Mouse (Mus musculus) midbrain, embryonic 16.5 days (tissue): Measurements from ENCODE around the gene Lrrc4c. TPM values are rescaled to one million over a fixed set of nuclear protein-coding genes. Genes with fewer than 3 reads are reported as not detected.

ENCODE experiments used
- ATAC-seq: fragments of 200-750 bp; cut with Nextera tagmentation; 2 replicates; pipeline ENCODE4 v1.8.0; 2017; ENCODE audit warnings: moderate TSS enrichment
- H3K27ac ChIP-seq: fragments of 300-500 bp; sonication (generic); 2 replicates; pipeline ENCODE4 v1.5.1; 2014; ENCODE audit warnings: mild to moderate bottlenecking, low read length, mixed read lengths
- H3K27me3 ChIP-seq: fragments of 300-500 bp; sonication (generic); 2 replicates; pipeline ENCODE4 v1.6.1; 2014; ENCODE audit warnings: low read depth, low read length, mixed read lengths; ENCODE audit not compliant: control insufficient read depth, insufficient read depth
- H3K36me3 ChIP-seq: fragments of 300-500 bp; sonication (generic); 2 replicates; pipeline ENCODE4 v1.6.1; 2014; ENCODE audit warnings: mild to moderate bottlenecking, low read length, moderate library complexity, mixed read lengths; ENCODE audit not compliant: control insufficient read depth, insufficient read depth
- H3K4me1 ChIP-seq: fragments of 300-500 bp; sonication (generic); 2 replicates; pipeline ENCODE4 v1.6.1; 2014; ENCODE audit warnings: mild to moderate bottlenecking, low read length, mixed read lengths; ENCODE audit not compliant: control insufficient read depth, insufficient read depth
- H3K4me2 ChIP-seq: fragments of 300-500 bp; sonication (generic); 2 replicates; pipeline ENCODE4 v1.6.1; 2014; ENCODE audit warnings: mild to moderate bottlenecking, low read length, mixed read lengths
- H3K4me3 ChIP-seq: fragments of 300-500 bp; sonication (generic); 2 replicates; pipeline ENCODE4 v1.5.1; 2014; ENCODE audit warnings: low read depth, mild to moderate bottlenecking, low read length, moderate library complexity, mixed read lengths
- H3K9ac ChIP-seq: fragments of 300-500 bp; sonication (generic); 2 replicates; pipeline ENCODE4 v1.6.1; 2014; ENCODE audit warnings: low read depth, low read length, mixed read lengths
- H3K9me3 ChIP-seq: fragments of 300-500 bp; sonication (generic); replicated peaks from 2 replicates; pipeline ENCODE4 v1.6.1; 2014; ENCODE audit warnings: mild to moderate bottlenecking, low read length, mixed read lengths; ENCODE audit not compliant: control insufficient read depth, poor library complexity, severe bottlenecking
- WGBS: fragments of 180-500 bp; shearing (Covaris S2); extraction: QIAGEN DNeasy Blood & Tissue Kit; methylation state at CpG from one replicate; pipeline ENCODE4 v1.1.7; 2014; 5-methylcytosine and 5-hydroxymethylcytosine counted together
- polyA plus RNA-seq: library from polyadenylated mRNA; unstranded; fragments of >200 nt; fragmentation: Nextera tagmentation; extraction: Ambion mirVana; gene quantifications from 2 replicates; pipeline ENCODE4 v1.2.1, GENCODE M21; 2015

Gene Lrrc4c
- polyA plus RNA-seq, 1 experiment from 2014 or later, result 43.3 TPM

- Histone ChIP-seq H3K4me3 (no peak overlapping the region), H3K9me3 (no peaks in the 10 kb centered on the region), H3K27me3 (no peaks in the 10 kb centered on the region), H3K4me2 (no peak overlapping the region), H3K4me1 (no peaks in the 10 kb centered on the region), H3K36me3 (no peaks in the 10 kb centered on the region), H3K27ac (no peak overlapping the region), H3K9ac (no peak overlapping the region)
- no peak for ATAC-seq
- WGBS, result 89% methylated on average over 7 of the region's 7 CpGs
Observed at GRCm38 (mm10) chr2:96714561-96714960, 396.6 kb downstream of the Lrrc4c start.

GRCm38 (mm10) chr2:96717353-96717752 is 399.4 kb downstream of the Lrrc4c start:
- ATAC-seq, result no peak
- H3K9me3 ChIP-seq, result no peaks in the 10 kb centered on the region
- no peaks in the 10 kb centered on the region for H3K36me3 ChIP-seq
- no peak overlapping the region for H3K4me2 ChIP-seq
- H3K9ac ChIP-seq, result no peak overlapping the region
- no peaks in the 10 kb centered on the region for H3K27me3 ChIP-seq
- 87% methylated on average over 2 of the region's 2 CpGs for WGBS
- no peak overlapping the region for H3K4me3 ChIP-seq
- no peak overlapping the region for H3K27ac ChIP-seq
- no peaks in the 10 kb centered on the region for H3K4me1 ChIP-seq

- no peak for ATAC-seq
- Histone ChIP-seq H3K9ac (no peak overlapping the region), H3K4me3 (no peak overlapping the region)
Observed at GRCm38 (mm10) chr2:96723395-96723794, 405.4 kb downstream of the Lrrc4c start.

GRCm38 (mm10) chr2:96736081-96736480 is 418.1 kb downstream of the Lrrc4c start:
- no peaks in the 10 kb centered on the region for H3K4me1 ChIP-seq
- H3K4me3 ChIP-seq, result no peak overlapping the region
- ATAC-seq, result no peak
- no peak overlapping the region for H3K4me2 ChIP-seq
- H3K27ac ChIP-seq, result no peak overlapping the region
- no peaks in the 10 kb centered on the region for H3K36me3 ChIP-seq
- no peaks in the 10 kb centered on the region for H3K27me3 ChIP-seq
- H3K9ac ChIP-seq, result no peak overlapping the region
- H3K9me3 ChIP-seq, result no peaks in the 10 kb centered on the region

More at GRCm38 (mm10) chr2:96723395-96723794, 405.4 kb downstream of the Lrrc4c start:
- Histone ChIP-seq H3K4me2 (no peak overlapping the region), H3K9me3 (no peaks in the 10 kb centered on the region), H3K27me3 (no peaks in the 10 kb centered on the region), H3K27ac (no peak overlapping the region), H3K36me3 (no peaks in the 10 kb centered on the region), H3K4me1 (no peaks in the 10 kb centered on the region)

DNA sequence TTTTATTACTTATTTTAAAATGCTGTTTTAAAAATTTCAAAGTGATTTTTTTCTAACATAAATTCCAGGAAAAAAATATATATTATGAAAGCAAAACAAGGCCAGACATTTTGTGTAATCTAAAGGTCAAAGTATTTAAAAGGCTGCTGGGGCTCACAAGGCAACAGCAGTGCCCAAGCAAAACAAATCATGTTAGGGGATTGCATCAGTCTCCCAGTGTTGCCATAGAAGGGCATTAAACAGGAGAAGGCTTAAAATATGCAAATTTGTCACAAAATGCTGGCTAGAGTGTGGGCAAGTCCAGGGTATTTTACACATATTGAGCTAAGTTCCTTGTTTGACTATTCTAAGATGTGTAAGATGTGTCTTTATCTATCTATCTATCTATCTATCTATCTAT is 437.1 kb downstream of the Lrrc4c start:
- no peak for ATAC-seq
- Histone ChIP-seq H3K9ac (no peak overlapping the region), H3K27me3 (no peaks in the 10 kb centered on the region), H3K27ac (no peak overlapping the region), H3K9me3 (no peaks in the 10 kb centered on the region), H3K36me3 (no peaks in the 10 kb centered on the region), H3K4me1 (no peaks in the 10 kb centered on the region), H3K4me2 (no peak overlapping the region), H3K4me3 (no peak overlapping the region)

- no peak overlapping the region for H3K27ac ChIP-seq
- 67% methylated on average over 1 of the region's 1 CpGs for WGBS
- no peak for ATAC-seq
- H3K4me2 ChIP-seq, result no peak overlapping the region
- H3K36me3 ChIP-seq, result no peaks in the 10 kb centered on the region
- H3K9ac ChIP-seq, result no peak overlapping the region
- H3K4me1 ChIP-seq, result no peaks in the 10 kb centered on the region
- no peak overlapping the region for H3K4me3 ChIP-seq
- no peaks in the 10 kb centered on the region for H3K27me3 ChIP-seq
- H3K9me3 ChIP-seq, result no peaks in the 10 kb centered on the region
Observed at GRCm38 (mm10) chr2:96757701-96758100, 439.7 kb downstream of the Lrrc4c start.

- H3K27ac ChIP-seq, result no peak overlapping the region
- H3K27me3 ChIP-seq, result no peaks in the 10 kb centered on the region
- no peak for ATAC-seq
- H3K9ac ChIP-seq, result no peak overlapping the region
- H3K9me3 ChIP-seq, result no peaks in the 10 kb centered on the region
- no peak overlapping the region for H3K4me3 ChIP-seq
- no peaks in the 10 kb centered on the region for H3K4me1 ChIP-seq
- no peak overlapping the region for H3K4me2 ChIP-seq
- WGBS, result 78% methylated on average over 5 of the region's 5 CpGs
- no peaks in the 10 kb centered on the region for H3K36me3 ChIP-seq
Observed at GRCm38 (mm10) chr2:96763538-96763937, 445.6 kb downstream of the Lrrc4c start.

DNA sequence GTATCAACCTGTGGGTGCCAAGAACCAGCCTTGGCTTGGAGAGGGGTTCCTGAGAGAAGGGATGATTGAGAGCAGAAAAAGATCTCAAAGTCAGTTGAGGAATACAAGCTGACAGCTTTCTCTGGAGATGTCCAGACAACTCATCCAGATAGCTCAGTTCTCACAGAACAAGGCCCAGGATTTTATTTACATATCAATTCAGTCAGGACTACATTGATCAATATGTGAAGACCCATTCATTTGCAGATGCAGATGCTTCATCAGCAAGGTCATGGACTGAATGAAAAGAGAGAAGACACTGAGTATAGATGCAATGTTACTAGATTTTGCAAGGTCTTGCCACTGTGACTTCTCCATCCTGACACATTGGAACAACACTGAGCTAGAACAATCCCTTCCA is 457.4 kb downstream of the Lrrc4c start:
- no peak for ATAC-seq
- H3K9me3 ChIP-seq, result no peaks in the 10 kb centered on the region
- no peak overlapping the region for H3K27ac ChIP-seq
- no peak overlapping the region for H3K4me3 ChIP-seq
- H3K36me3 ChIP-seq, result no peaks in the 10 kb centered on the region
- H3K9ac ChIP-seq, result no peak overlapping the region
- no peak overlapping the region for H3K4me2 ChIP-seq
- H3K4me1 ChIP-seq, result no peaks in the 10 kb centered on the region
- H3K27me3 ChIP-seq, result no peaks in the 10 kb centered on the region

DNA sequence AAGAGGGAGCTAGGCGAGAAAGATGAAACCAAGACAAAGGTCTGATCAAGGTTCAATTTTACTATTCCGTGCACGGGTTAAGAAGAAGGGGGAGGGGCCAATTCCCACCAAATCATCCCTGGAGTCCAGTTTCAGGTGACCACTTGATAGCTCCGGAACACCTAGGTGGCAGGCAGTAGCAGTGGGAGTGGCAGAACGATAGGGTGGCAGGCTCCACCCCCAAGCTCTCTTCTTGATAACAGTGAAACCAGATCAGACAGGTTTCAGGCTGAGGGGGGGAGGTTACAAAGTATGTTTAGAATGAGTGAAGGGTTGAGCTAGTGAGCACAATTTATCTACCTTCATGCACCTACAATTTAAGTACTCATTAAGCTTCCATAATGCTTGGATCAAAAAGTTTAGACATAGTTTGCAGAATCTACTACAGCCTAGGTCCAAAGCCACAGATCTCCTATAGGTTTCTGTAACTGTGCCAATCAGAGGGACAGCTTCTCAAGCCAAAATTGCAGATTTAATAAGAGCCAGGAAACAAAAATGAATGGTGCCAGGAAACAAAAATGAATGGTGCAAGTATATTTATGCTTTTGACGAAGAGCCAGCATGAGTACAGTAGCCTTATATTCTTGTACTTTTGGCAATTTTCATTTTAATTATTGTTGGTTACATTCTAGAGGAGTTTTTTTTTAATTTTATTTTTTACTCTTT is 478.9 kb downstream of the Lrrc4c start:
- H3K36me3 ChIP-seq, result no peaks in the 10 kb centered on the region
- WGBS, result 43% methylated on average over 6 of the region's 6 CpGs

More for the DNA sequence above, 478.9 kb downstream of the Lrrc4c start:
- Histone ChIP-seq H3K4me3 (no peak overlapping the region), H3K27me3 (no peaks in the 10 kb centered on the region), H3K27ac (no peak overlapping the region), H3K4me1 (no peaks in the 10 kb centered on the region), H3K9me3 (no peaks in the 10 kb centered on the region), H3K9ac (no peak overlapping the region), H3K4me2 (no peak overlapping the region)
- ATAC-seq, result no peak
